In the genomic region with DNA sequence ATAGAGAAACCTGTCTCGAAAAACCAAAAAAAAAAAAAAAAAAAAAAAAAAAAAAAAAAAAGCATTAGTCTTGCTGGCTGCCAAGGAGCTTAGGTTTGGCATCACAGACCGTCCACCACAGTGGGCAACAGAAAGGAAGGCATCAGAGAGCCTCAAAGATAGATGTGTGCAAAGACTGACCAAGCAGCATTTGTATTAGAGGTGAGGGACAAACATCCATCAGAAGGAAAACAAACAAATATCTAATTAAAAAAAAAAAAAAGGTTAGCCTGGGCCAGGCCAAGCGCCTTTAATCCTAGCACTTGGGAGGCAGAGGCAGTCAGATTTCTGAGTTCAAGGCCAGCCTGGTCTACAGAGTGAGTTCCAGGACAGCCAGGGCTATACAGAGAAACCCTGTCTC, we compare ENCODE assay signal across 7 mouse cellular contexts. TPM values are rescaled to one million over a fixed set of nuclear protein-coding genes. Genes with fewer than 3 reads are reported as not detected.
DNase-seq lines count a peak whose midpoint lies in the region; ATAC-seq lines count a peak whose summit lies in the region.
"Not testable (repeated sequence)": the region's sequence is repeated elsewhere in the genome, so short reads cannot be mapped to it uniquely, and the experiment has no call there.

Pi16 (plus strand) TSS at position 301 of the 400 bp plus-strand sequence.

- not testable (repeated sequence) for H3K4me2 ChIP-seq in embryonic facial prominence, embryonic 11.5 days (ENCODE audit: low read depth, low read length); heart, embryonic 12.5 days; limb, embryonic 12.5 days

- H3K9me3 ChIP-seq in embryonic facial prominence, embryonic 11.5 days (replicated peaks; ENCODE audit: control insufficient read depth, low read length); heart, embryonic 12.5 days (replicated peaks); limb, embryonic 12.5 days; midbrain, embryonic 10.5 days (replicated peaks): not testable (repeated sequence)

- H3K27ac ChIP-seq in embryonic facial prominence, embryonic 11.5 days (replicated peaks; ENCODE audit: low read depth, low read length): 0 out of 2 replicates have a peak within 1 kb of the TSS, but pooled peaks have one; percentile 20
- peak within 1 kb of the TSS; percentile 40 for H3K27ac ChIP-seq in heart, embryonic 12.5 days (ENCODE audit: poor library complexity, severe bottlenecking)
- H3K27ac ChIP-seq in limb, embryonic 12.5 days: peak within 1 kb of the TSS; percentile 64
- peak within 1 kb of the TSS; percentile 55 for H3K27ac ChIP-seq in midbrain, embryonic 10.5 days (replicated peaks)

- ATAC-seq in embryonic facial prominence, embryonic 11.5 days (replicated peaks; ENCODE audit: insufficient number of reproducible peaks, low FRiP score, low TSS enrichment, low read depth); heart, embryonic 12.5 days (ENCODE audit: insufficient number of reproducible peaks, low FRiP score); limb, embryonic 12.5 days (ENCODE audit: insufficient number of reproducible peaks, insufficient read depth, low FRiP score, low TSS enrichment, low read depth): not testable (repeated sequence)

- intact Hi-C loops in gastrocnemius, postnatal 14 days (cut with DNase I; ENCODE audit: low total_unique reads); heart, postnatal 36 days (cut with DNase I): not testable (repeated sequence)

- WGBS in embryonic facial prominence, embryonic 11.5 days: 90% methylated on average over 3 of the region's 3 CpGs
- 88% methylated on average over 3 of the region's 3 CpGs for WGBS in heart, embryonic 12.5 days
- 84% methylated on average over 3 of the region's 3 CpGs for WGBS in limb, embryonic 12.5 days
- WGBS in midbrain, embryonic 10.5 days: 89% methylated on average over 3 of the region's 3 CpGs

- DNase-seq in adrenal gland, adult 2 months; embryonic facial prominence, embryonic 11.5 days (ENCODE audit: low spot score); gastrocnemius, postnatal 14 days; heart, postnatal 36 days; midbrain, embryonic 10.5 days (ENCODE audit: low spot score): not testable (repeated sequence)

- H3K36me3 ChIP-seq in embryonic facial prominence, embryonic 11.5 days (replicated peaks; ENCODE audit: control insufficient read depth, insufficient read depth, low read depth, low read length); heart, embryonic 12.5 days; limb, embryonic 12.5 days; midbrain, embryonic 10.5 days: not testable (repeated sequence)

- not testable (repeated sequence) for H3K9ac ChIP-seq in embryonic facial prominence, embryonic 11.5 days (replicated peaks; ENCODE audit: low read length); heart, embryonic 12.5 days; limb, embryonic 12.5 days (replicated peaks)

- not testable (repeated sequence) for H3K4me1 ChIP-seq in embryonic facial prominence, embryonic 11.5 days (ENCODE audit: control insufficient read depth, insufficient read depth, low read length)
- H3K4me1 ChIP-seq in heart, embryonic 12.5 days (replicated peaks): peaks cover 34% of the 10 kb centered on the region
- H3K4me1 ChIP-seq in limb, embryonic 12.5 days (replicated peaks): peaks cover 20% of the 10 kb centered on the region
- H3K4me1 ChIP-seq in midbrain, embryonic 10.5 days: peaks cover 44% of the 10 kb centered on the region

- not testable (repeated sequence) for H3K4me3 ChIP-seq in embryonic facial prominence, embryonic 11.5 days (ENCODE audit: low read depth, low read length); heart, embryonic 12.5 days; limb, embryonic 12.5 days (replicated peaks); midbrain, embryonic 10.5 days

- peaks cover 14% of the 10 kb centered on the region for H3K27me3 ChIP-seq in embryonic facial prominence, embryonic 11.5 days (ENCODE audit: control insufficient read depth, insufficient read depth, low read length)
- H3K27me3 ChIP-seq in heart, embryonic 12.5 days (replicated peaks): peaks cover 22% of the 10 kb centered on the region
- H3K27me3 ChIP-seq in limb, embryonic 12.5 days: peaks cover 34% of the 10 kb centered on the region
- peaks cover 37% of the 10 kb centered on the region for H3K27me3 ChIP-seq in midbrain, embryonic 10.5 days (ENCODE audit: low read depth, poor library complexity, severe bottlenecking)

RNA-seq across cellular contexts. Expression of gene Pi16, which starts in this region (rescaled TPM):
- total RNA-seq in adrenal gland, adult 2 months (2021): 10 to 100 TPM; 23.1 to 35.5 TPM
- polyA plus RNA-seq in adrenal gland, adult 2 months (2012; rRNA removed): 21.5 and 29.9 TPM in 2 replicates
- 0.32 and 0.56 TPM in 2 replicates for polyA plus RNA-seq in embryonic facial prominence, embryonic 11.5 days (2014; fragmentation: Nextera tagmentation; extraction: Ambion mirVana)
- total RNA-seq in gastrocnemius, postnatal 14 days (2021): 10 to 100 TPM; 25.4 to 37.9 TPM
- 4.0 and 4.5 TPM in 2 replicates for polyA plus RNA-seq in heart, embryonic 12.5 days (2016; fragmentation: Nextera tagmentation; extraction: Ambion mirVana)
- 10 to 100 TPM; 35.9 to 42.4 TPM for total RNA-seq in heart, postnatal 36 days (2021)
- 0.38 and 0.51 TPM in 2 replicates for polyA plus RNA-seq in limb, embryonic 12.5 days (2016; fragmentation: Nextera tagmentation; extraction: Ambion mirVana)
- polyA plus RNA-seq in midbrain, embryonic 10.5 days (2016; fragmentation: Nextera tagmentation; extraction: Ambion mirVana): 0.75 and 0.82 TPM in 2 replicates
